Comparison of ENCODE assay signal across 7 mouse cellular contexts in genomic region chr13:42102980-42103379, GRCm38 (mm10). TPM values are rescaled to one million over a fixed set of nuclear protein-coding genes. Genes with fewer than 3 reads are reported as not detected.
A peak's percentile ranks its signal among the peaks of the same experiment; 100 is the strongest.
DNase-seq lines count a peak whose midpoint lies in the region; ATAC-seq and TF ChIP-seq lines count a peak whose summit lies in the region.

No protein-coding gene starts in this region.

- peak overlapping the region; percentile 33; the same call in 1 of the 2 replicates for H3K4me2 ChIP-seq in intestine, postnatal 0 days (replicated peaks; ENCODE audit: low read depth)

- no peak for TF ChIP-seq CTCF in intestine, postnatal 0 days (IDR thresholded peaks at IDR 0.05; ENCODE audit: low read depth)

- peak; percentile 38 to 45 for DNase-seq in adrenal gland, adult 18-20 months (ENCODE audit: low spot score in 2 of 2)
- peak; percentile 43 for DNase-seq in embryo, embryonic 11.5 days (ENCODE audit: low read depth, low spot score)
- peak; percentile 75 to 92 for DNase-seq in left cerebral cortex, postnatal 25 days (ENCODE audit: low spot score in 2 of 2)
- peak; percentile 58 for DNase-seq in right cerebral cortex, postnatal 14 days

- no peaks in the 10 kb centered on the region for H3K36me3 ChIP-seq in intestine, postnatal 0 days (ENCODE audit: control insufficient read depth, insufficient read depth)

- intact Hi-C loops in left cerebral cortex, postnatal 25 days (cut with DNase I) = loop anchor here (5.0 kb wide), 1 partner anchor 201 kb away; no protein-coding TSS in a partner anchor

- no peak overlapping the region for H3K27ac ChIP-seq in intestine, postnatal 0 days (ENCODE audit: low read depth, low read length)

- peak; percentile 87 for ATAC-seq in granulocyte monocyte progenitor cell, adult 5-6 weeks (replicated peaks; ENCODE audit: poor library complexity, severe bottlenecking)
- peak; percentile 89 for ATAC-seq in intestine, postnatal 0 days
- ATAC-seq in megakaryocyte-erythroid progenitor cell, adult 5-6 weeks (replicated peaks; ENCODE audit: low FRiP score, low TSS enrichment, poor library complexity, severe bottlenecking) = peak; percentile 85

- H3K9me3 ChIP-seq in intestine, postnatal 0 days (ENCODE audit: control insufficient read depth) = no peaks in the 10 kb centered on the region

- 0 out of 2 replicates have a peak, but pooled peaks cover 4% of the 10 kb centered on the region for H3K4me1 ChIP-seq in intestine, postnatal 0 days (replicated peaks; ENCODE audit: control insufficient read depth, insufficient read depth, low read length)

- WGBS in intestine, postnatal 0 days = 22% methylated on average over 8 of the region's 8 CpGs

- no peaks in the 10 kb centered on the region for H3K27me3 ChIP-seq in intestine, postnatal 0 days (replicated peaks; ENCODE audit: control insufficient read depth, insufficient read depth, low read length)

- no peak overlapping the region for H3K4me3 ChIP-seq in intestine, postnatal 0 days (ENCODE audit: low read depth, low read length)

- no peak overlapping the region for H3K9ac ChIP-seq in intestine, postnatal 0 days (ENCODE audit: low read depth, low read length)

RNA-seq across cellular contexts. Expression of gene Hivep1, which starts 51.2 kb away (rescaled TPM):
- 10 to 100 TPM; 21.4 to 22.3 TPM for total RNA-seq in adrenal gland, adult 18-20 months (2021)
- 40.4 and 52.8 TPM in 2 replicates for total RNA-seq in granulocyte monocyte progenitor cell, adult 5-6 weeks (2014; fragmentation: Nextera tagmentation)
- total RNA-seq in granulocyte monocyte progenitor cell, adult 5-6 weeks (2017) = 7.2 and 8.9 TPM in 2 replicates
- 5.9 and 6.9 TPM in 2 replicates for polyA plus RNA-seq in intestine, postnatal 0 days (2015; fragmentation: Nextera tagmentation; extraction: Ambion mirVana)
- 10 to 100 TPM; 54.3 to 72.7 TPM for total RNA-seq in left cerebral cortex, postnatal 25 days (2021)
- total RNA-seq in megakaryocyte-erythroid progenitor cell, adult 5-6 weeks (2014; fragmentation: Nextera tagmentation) = 38.6 and 51.5 TPM in 2 replicates
- total RNA-seq in megakaryocyte-erythroid progenitor cell, adult 5-6 weeks (2017) = 12.3 and 27.0 TPM in 2 replicates
